Mouse (Mus musculus) neural tube, embryonic 10.5 days (tissue): ENCODE results near the gene Traf7.

Experiments used
- DNase-seq: peaks from one replicate; pipeline ENCODE4 v3.0.0-alpha.2; 2017; ENCODE audit warnings: low spot score; ENCODE audit errors: extremely low spot score

Gene Traf7

GRCm38 (mm10) chr17:24527723-24528559 is at the start of gene Traf7:
TSS of gene Traf7 (minus strand) at chr17:24527938.
- DNase-seq, result peak; percentile 92

GRCm38 (mm10) chr17:24573811-24574210 is 46.1 kb upstream of the Traf7 start:
- no peak for DNase-seq

- DNase-seq, result no peak
Observed at GRCm38 (mm10) chr17:24572651-24573245, 45.0 kb upstream of the Traf7 start.

DNA sequence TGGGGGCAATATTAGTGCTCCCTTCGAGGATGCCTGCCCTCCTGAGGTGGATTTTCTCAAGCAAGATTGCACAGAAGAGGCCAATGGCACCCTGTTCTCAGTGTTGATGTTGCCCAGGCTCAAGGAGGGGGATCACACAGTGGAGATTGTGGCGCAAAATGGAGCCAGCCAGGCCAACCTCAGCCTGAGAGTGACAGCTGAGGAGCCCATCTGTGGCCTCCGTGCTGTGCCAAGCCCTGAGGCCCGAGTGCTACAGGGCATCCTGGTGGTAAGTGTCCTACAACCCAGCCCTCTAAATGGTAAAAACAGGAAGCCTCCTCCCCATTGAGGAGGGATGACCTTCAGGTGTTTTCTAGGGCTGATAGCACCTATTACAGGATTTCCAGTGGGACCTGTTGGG is 42.1 kb upstream of the Traf7 start:
- DNase-seq, result no peak

DNA sequence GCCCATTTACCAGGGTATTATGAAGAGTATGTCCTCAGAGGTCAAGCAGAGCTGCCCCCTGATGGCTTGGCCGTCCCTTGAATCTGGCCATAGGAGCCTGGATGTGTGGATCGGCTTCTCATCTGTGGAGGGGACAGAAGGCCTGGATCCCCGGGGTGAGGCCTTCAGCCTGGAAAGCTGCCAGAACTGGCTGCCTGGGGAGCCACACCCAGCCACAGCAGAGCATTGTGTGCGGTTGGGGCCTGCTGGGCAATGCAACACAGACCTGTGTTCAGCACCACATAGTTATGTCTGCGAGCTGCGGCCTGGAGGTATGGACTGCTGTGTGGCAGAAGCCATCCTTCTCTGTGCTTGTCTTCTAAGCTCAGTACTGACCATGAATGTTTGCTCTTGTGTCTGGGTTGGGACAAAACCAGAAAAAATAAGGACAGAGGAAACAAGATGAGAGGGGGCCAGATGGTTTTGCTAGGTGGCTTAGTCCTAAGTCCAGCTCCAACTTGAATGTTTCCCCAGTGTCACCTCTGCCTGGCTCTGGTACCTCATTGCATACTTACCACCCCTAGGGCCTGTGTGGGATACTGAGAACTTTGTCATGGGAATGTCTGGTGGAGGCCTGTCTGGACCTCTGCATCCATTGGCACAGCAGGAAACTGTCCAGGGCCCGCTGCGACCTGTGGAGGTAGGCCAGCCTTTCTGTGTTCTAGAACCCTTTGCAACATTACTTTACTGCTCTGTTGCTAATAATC is 39.5 kb upstream of the Traf7 start:
- no peak for DNase-seq

DNA sequence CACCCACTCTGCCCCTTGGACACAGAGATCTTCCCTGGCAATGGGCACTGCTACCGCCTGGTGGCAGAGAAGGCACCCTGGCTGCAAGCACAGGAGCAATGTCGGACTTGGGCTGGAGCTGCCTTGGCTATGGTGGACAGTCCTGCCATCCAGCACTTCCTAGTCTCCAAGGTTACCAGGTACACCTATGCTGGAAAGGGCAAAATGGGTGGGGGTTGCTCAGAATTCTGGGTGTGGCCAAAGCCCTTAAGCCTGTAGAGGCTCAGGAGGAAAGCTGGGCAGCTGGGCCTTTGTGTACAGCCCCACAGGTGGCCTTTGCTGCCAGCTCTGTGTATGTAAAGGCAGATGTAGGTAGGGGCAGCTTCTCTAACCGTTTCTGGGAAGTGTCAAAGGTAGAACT is 38.1 kb upstream of the Traf7 start:
- no peak for DNase-seq

DNA sequence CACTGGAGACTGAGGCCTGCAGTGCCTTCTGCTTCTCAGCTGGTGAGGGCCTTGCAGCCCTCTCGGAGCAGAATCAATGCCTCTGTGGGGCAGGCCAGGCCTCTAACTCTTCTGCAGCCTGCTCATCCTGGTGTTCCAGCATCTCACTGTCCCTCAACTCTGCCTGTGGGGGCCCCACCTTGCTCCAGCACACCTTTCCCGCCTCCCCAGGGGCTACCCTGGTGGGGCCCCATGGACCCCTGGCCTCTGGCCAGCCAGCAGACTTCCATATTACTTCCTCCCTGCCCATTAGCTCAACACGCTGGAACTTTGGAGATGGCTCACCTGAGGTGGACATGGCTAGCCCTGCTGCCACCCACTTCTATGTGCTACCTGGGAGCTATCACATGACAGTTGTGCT is 37.4 kb upstream of the Traf7 start:
- no peak for DNase-seq

GRCm38 (mm10) chr17:24564422-24564821 is 36.7 kb upstream of the Traf7 start:
- DNase-seq, result no peak

GRCm38 (mm10) chr17:24563638-24564037 is 35.9 kb upstream of the Traf7 start:
- no peak for DNase-seq

DNA sequence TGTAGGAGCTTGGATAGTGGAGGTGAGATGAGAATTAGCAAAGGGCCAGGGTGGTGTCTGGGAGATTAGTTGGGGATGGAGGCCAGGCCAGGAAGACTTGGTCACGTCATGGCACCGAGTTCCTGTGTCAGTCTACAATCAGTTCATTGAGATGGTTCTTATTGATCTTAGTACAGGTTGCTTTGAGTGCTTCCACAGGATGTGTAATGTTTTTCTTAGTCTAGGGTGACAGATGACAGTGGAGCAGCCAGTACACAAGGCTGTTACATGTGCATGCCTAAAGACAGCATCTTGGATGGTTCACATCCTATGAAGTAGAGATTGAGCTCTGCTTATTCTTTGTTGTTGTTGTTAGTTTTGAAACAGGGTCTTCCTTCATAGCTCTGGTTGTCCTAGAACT is 33.9 kb upstream of the Traf7 start:
- DNase-seq, result no peak

DNA sequence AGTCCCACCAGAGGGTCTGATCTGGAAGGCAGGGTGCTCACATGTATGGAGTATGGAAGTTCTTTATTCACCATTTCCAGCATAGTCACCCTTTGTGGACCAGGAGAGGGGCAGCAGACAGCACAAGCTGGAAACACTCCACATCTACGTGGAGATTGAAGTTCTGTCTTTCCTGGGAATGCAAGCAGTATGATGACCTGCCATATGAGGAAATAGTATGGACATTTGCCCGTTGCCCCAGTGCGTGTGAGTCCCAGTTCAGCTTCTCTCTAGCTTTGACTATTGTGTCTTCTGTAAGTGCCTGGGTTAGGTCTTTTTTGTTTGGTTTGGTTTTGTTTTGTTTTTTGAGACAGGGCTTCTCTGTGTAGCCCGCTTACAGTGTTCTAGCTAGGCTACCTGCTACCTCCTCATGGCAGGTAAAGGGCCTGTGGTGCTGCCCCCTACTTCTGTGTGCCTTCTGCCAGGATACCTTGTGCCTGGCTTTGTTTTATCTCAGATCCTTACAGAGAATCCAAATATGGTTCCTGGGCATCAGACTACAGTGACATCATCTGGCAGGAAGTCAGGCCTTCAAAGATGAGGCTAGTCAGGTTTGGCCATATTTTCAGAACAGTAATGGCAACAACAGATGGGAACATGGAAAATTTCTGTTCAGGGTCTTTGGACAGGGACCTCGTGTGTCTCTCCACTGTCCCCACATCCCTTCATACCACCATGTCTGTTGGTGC is 32.7 kb upstream of the Traf7 start:
- no peak for DNase-seq

- DNase-seq, result no peak
Observed at GRCm38 (mm10) chr17:24559146-24559545, 31.4 kb upstream of the Traf7 start.

DNA sequence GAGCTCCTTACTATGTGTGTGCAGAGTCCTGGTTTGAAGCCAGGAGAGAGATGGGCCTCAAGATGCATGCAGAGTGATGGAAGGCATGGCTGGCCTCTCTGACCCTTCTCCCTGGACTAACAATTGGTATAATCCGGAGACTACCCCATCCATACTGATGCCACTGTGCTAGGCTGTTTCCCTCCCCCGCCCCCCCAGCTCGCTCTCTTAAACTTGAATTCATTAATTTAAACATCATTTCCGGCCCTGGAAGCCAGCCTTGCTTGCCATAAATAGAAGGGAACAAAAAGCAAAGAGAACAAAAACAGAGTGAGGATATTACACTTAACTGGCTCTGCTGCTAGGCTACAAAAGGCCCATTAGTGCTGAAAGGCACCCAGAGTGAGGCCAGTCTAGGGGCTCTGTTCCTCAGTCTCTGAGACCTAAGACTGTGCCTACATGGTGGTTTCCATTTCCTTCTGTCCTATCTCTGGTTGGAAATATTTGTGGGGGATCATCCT is 30.9 kb upstream of the Traf7 start:
- DNase-seq, result no peak

GRCm38 (mm10) chr17:24557091-24557490 is 29.4 kb upstream of the Traf7 start:
- DNase-seq, result no peak

GRCm38 (mm10) chr17:24551050-24551444 is 23.3 kb upstream of the Traf7 start:
- no peak for DNase-seq

DNA sequence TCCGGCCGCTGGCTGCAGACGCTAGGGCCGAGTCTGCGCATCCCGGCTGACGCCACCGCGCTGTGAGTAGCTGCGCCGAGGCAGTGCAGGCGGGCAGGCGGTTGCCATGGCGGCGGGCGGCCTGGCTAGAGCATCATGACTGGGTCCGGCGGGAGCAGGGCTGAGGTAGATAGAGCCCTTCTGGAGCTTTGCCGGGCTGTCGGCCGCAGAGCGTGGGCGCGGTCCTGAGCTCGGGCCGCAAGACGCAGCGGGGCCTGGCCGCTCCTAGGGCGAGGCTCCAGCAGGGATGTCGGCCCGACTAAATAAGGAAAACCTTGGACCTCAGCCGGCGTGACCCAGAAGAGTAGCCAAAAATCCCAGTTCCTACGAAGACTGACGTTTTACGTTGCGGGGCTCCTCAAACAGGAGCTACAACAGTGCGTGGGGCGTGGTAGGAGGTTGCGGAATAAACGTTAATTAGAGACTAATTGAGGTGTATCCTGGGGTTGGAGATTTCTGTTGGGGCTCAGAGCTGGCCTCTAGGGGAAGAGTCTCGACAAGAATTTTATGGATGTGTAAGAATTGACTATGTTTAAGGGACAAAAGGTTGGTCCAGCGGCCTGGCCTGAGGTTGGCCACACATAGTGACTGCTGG is 22.8 kb upstream of the Traf7 start:
- no peak for DNase-seq

- DNase-seq, result peak; percentile 99
Observed at GRCm38 (mm10) chr17:24549618-24550415, 22.1 kb upstream of the Traf7 start, which contains the start of gene Pkd1. TSS of gene Pkd1 (plus strand) at chr17:24549834.

- DNase-seq, result peak; percentile 40
Observed at GRCm38 (mm10) chr17:24548921-24549617, 21.3 kb upstream of the Traf7 start.

DNA sequence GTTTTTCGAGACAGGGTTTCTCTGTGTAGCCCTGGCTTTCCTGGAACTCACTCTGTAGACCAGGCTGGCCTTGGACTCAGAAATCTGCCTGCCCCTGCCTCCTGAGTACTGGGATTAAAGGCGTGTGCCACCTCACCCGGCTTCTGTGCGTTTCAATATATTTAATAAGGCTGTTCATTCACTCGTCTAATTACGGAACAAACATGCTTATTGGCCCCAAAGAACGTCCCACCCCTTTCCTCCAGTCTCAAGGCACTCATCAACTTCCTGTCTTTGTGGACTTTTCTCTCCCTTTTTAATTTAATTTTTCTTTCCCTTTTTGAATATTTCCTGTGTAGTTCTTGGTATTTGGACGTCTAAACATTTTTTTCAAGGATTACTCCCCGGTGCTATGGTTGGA is 20.7 kb upstream of the Traf7 start:
- DNase-seq, result no peak
